Mouse (Mus musculus) midbrain, embryonic 11.5 days (tissue): ENCODE data around the gene Adgrl3. TPM values are rescaled to one million over a fixed set of nuclear protein-coding genes. Genes with fewer than 3 reads are reported as not detected.

Experiments
- ATAC-seq: fragments of 200-750 bp; cut with Nextera tagmentation; 2 replicates; pipeline ENCODE4 v1.8.0; 2017; ENCODE audit warnings: moderate TSS enrichment, moderate library complexity; ENCODE audit not compliant: low FRiP score
- DNase-seq: peaks from one replicate; pipeline ENCODE4 v3.0.0; 2015; ENCODE audit warnings: low spot score; ENCODE audit errors: missing footprints
- H3K27ac ChIP-seq: fragments of 300-500 bp; sonication (generic); 2 replicates; pipeline ENCODE4 v1.5.1; 2014; ENCODE audit warnings: low read depth, low read length
- H3K27me3 ChIP-seq: fragments of 300-500 bp; sonication (generic); 2 replicates; pipeline ENCODE4 v1.6.1; 2014; ENCODE audit warnings: mild to moderate bottlenecking, low read length, moderate library complexity, mixed read lengths; ENCODE audit not compliant: control insufficient read depth, insufficient read depth
- H3K36me3 ChIP-seq: fragments of 300-500 bp; sonication (generic); 2 replicates; pipeline ENCODE4 v1.6.1; 2014; ENCODE audit warnings: mild to moderate bottlenecking, low read length, moderate library complexity, mixed read lengths; ENCODE audit not compliant: control insufficient read depth, insufficient read depth
- H3K4me1 ChIP-seq: fragments of 300-500 bp; sonication (generic); 2 replicates; pipeline ENCODE4 v1.6.1; 2014; ENCODE audit warnings: low read length; ENCODE audit not compliant: control insufficient read depth, insufficient read depth
- H3K4me2 ChIP-seq: fragments of 300-500 bp; sonication (generic); 2 replicates; pipeline ENCODE4 v1.6.1; 2014; ENCODE audit warnings: mild to moderate bottlenecking, moderate library complexity
- H3K4me3 ChIP-seq: fragments of 300-500 bp; sonication (generic); 2 replicates; pipeline ENCODE4 v1.5.1; 2014; ENCODE audit warnings: low read depth, low read length
- H3K9ac ChIP-seq: fragments of 300-500 bp; sonication (generic); 2 replicates; pipeline ENCODE4 v1.6.1; 2014; ENCODE audit warnings: low read length
- H3K9me3 ChIP-seq: fragments of 300-500 bp; sonication (generic); 2 replicates; pipeline ENCODE4 v1.6.1; 2016; ENCODE audit warnings: low read length; ENCODE audit not compliant: control insufficient read depth
- WGBS: fragments of 180-500 bp; shearing (Covaris S2); extraction: QIAGEN DNeasy Blood & Tissue Kit; methylation state at CpG from one replicate; pipeline ENCODE4 v1.1.7; 2014; 5-methylcytosine and 5-hydroxymethylcytosine counted together
- polyA plus RNA-seq: library from polyadenylated mRNA; unstranded; fragments of >200 nt; fragmentation: Nextera tagmentation; extraction: Ambion mirVana; gene quantifications from 2 replicates; pipeline ENCODE4 v1.2.1, GENCODE M21; 2014

Gene Adgrl3
- polyA plus RNA-seq, 1 experiment from 2014 or later, result 18.9 TPM

DNA sequence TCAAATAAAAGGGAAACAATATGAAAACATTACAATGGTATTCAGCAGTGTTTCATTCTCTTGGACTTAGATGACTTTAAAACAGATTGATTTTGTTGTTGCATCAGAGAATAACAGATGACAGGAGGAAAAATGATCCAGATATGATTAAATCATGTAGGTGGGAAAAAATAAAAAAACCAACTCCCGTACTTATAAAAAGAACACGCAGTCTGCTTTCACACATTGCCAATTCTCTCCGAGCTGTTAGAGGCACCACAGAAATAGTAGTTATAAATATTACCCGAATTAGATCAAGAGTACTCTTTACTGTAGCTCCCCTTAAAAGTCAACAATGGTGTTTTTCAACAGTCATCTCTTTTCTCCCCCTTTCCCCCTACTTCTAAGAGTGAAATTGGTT lies 302.1 kb downstream of the Adgrl3 start:
- Histone ChIP-seq H3K27me3 (no peaks in the 10 kb centered on the region), H3K4me1 (no peaks in the 10 kb centered on the region), H3K4me2 (no peak overlapping the region), H3K27ac (no peak overlapping the region), H3K9me3 (no peaks in the 10 kb centered on the region), H3K9ac (no peak overlapping the region), H3K36me3 (no peaks in the 10 kb centered on the region), H3K4me3 (no peak overlapping the region)
- ATAC-seq, result no peak
- WGBS, result 94% methylated on average over 4 of the region's 4 CpGs
- no peak for DNase-seq

DNA sequence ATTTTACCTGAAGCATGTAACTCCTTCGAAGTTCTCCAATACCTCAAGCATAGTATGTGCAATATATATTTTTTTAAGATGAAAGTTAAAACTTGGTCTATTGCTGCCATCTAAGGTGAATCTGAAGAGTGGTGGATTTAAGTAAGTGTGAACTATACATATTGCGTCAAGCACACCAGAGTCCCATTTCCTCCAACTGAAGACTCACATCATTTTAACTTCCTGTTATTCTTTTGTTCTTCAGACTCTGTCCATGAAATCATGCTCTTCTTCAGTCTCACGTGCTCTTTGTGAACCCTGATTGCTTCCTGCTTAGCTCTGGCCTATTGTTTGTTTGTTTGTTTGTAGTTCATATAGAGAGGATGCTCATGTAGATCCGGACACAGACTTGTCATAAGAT lies 307.0 kb downstream of the Adgrl3 start:
- H3K4me3 ChIP-seq, result no peak overlapping the region
- H3K9ac ChIP-seq, result no peak overlapping the region
- DNase-seq (peak; percentile 44), ATAC-seq (no peak)
- no peaks in the 10 kb centered on the region for H3K9me3 ChIP-seq
- H3K36me3 ChIP-seq, result no peaks in the 10 kb centered on the region
- H3K27ac ChIP-seq, result no peak overlapping the region
- peaks cover 4% of the 10 kb centered on the region; the same call in 1 of the 2 replicates for H3K4me1 ChIP-seq
- no peaks in the 10 kb centered on the region for H3K27me3 ChIP-seq
- H3K4me2 ChIP-seq, result no peak overlapping the region
- 84% methylated on average over 4 of the region's 4 CpGs for WGBS

DNA sequence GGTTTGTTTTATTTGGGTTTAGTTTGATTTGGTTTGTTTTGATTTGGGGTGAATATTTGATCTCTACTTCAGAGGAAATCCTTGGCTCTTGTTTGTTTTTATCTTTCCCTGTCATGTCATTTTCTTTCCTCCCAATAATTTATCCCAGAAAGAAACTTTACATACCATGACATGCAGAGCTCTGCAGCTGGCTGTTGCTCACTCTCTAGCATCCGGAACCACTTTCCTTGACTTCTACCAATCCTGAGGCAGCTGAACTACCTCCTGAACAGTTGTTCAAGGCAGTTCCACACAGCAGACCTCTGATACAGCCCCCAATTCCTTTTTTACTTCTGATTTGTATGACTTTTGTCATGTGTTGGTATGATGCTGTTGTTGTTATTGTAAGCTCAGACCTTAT lies 307.5 kb downstream of the Adgrl3 start:
- ATAC-seq (no peak), DNase-seq (no peak)

DNA sequence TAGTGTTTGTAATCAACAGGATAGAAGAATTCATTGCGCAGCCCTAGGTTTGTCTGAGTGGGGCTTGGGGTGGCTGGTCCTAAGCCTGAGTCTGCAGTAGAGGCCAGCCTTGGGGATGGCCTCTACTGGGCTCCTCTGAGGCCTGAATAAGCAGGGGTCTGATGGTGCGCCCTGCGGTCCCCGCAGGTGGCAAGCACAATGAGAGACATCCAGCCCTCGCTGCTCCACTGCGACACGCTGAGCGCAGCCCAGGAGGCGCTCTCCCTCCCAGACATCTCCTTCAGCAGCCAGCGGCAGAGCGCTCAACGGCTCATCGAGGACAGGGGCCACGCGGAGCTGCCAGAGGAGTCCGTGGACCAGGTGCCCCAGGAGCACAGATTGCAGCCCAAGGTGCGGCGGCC lies 309.6 kb downstream of the Adgrl3 start:
- H3K27me3 ChIP-seq, result no peaks in the 10 kb centered on the region
- H3K4me1 ChIP-seq, result peaks cover 4% of the 10 kb centered on the region; the same call in 1 of the 2 replicates
- peak; percentile 77 for ATAC-seq
- H3K9me3 ChIP-seq, result no peaks in the 10 kb centered on the region
- H3K27ac ChIP-seq, result no peak overlapping the region
- peak overlapping the region; percentile 17; the same call in 1 of the 2 replicates for H3K4me2 ChIP-seq
- no peak overlapping the region for H3K9ac ChIP-seq
- H3K4me3 ChIP-seq, result no peak overlapping the region
- peak; percentile 80 for DNase-seq
- 10% methylated on average over 18 of the region's 18 CpGs for WGBS
- no peaks in the 10 kb centered on the region for H3K36me3 ChIP-seq

More for the DNA sequence above, 307.5 kb downstream of the Adgrl3 start:
- H3K4me2 ChIP-seq, result no peak overlapping the region
- no peaks in the 10 kb centered on the region for H3K27me3 ChIP-seq
- H3K4me3 ChIP-seq, result no peak overlapping the region
- no peaks in the 10 kb centered on the region for H3K9me3 ChIP-seq
- WGBS, result 86% methylated on average over 1 of the region's 1 CpGs
- H3K27ac ChIP-seq, result no peak overlapping the region
- no peak overlapping the region for H3K9ac ChIP-seq
- H3K4me1 ChIP-seq, result peaks cover 4% of the 10 kb centered on the region; the same call in 1 of the 2 replicates
- H3K36me3 ChIP-seq, result no peaks in the 10 kb centered on the region

DNA sequence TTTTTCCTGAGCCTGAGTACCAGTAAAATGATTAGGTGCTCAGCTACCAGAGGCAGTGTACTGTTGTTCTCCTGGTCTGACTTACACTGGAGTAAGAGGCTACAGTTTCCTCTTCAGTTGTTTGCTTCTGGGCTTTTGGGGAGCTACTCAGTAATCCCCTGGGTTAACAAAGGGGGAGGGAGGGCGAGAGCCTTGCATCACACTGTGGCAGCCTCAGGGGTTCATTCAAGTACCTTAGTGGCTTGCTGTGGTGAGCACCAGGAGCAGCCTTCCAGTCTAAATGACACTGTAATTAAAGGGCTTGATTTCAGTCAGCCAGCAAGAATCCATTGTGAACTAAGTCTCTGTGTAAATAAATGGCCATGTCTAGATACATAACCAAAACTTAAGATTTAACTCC lies 324.4 kb downstream of the Adgrl3 start:
- DNase-seq, result peak; percentile 84
- Histone ChIP-seq H3K27me3 (no peaks in the 10 kb centered on the region), H3K4me3 (no peak overlapping the region), H3K4me2 (no peak overlapping the region), H3K9ac (no peak overlapping the region), H3K27ac (no peak overlapping the region), H3K9me3 (no peaks in the 10 kb centered on the region), H3K36me3 (no peaks in the 10 kb centered on the region), H3K4me1 (peaks cover 6% of the 10 kb centered on the region)
- ATAC-seq, result peak; percentile 75; the same call in 1 of the 2 replicates
- WGBS, result 18% methylated on average over 1 of the region's 1 CpGs

DNA sequence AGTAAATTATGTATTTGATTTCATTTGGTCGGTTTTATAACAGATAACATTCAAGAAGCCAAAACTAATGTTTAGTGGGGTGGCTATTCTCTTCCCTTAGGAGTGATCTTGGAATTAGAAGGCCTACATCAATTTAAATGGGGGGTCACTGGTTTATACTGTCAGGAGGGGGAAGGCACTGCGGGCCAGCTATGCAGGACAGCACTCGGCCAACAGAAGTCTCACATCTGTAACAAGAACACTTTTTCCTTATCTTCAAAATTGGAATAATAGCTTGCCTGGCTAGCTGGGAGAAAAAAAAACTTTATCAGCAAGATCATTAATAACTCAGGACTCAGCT lies 325.1 kb downstream of the Adgrl3 start:
- DNase-seq, result peak; percentile 81
- no peak overlapping the region for H3K27ac ChIP-seq
- WGBS, result 52% methylated on average over 3 of the region's 3 CpGs
- peaks cover 6% of the 10 kb centered on the region for H3K4me1 ChIP-seq
- H3K36me3 ChIP-seq, result no peaks in the 10 kb centered on the region
- H3K4me3 ChIP-seq, result no peak overlapping the region
- ATAC-seq, result no peak
- H3K9me3 ChIP-seq, result no peaks in the 10 kb centered on the region
- no peak overlapping the region for H3K4me2 ChIP-seq
- H3K27me3 ChIP-seq, result no peaks in the 10 kb centered on the region
- H3K9ac ChIP-seq, result no peak overlapping the region

DNA sequence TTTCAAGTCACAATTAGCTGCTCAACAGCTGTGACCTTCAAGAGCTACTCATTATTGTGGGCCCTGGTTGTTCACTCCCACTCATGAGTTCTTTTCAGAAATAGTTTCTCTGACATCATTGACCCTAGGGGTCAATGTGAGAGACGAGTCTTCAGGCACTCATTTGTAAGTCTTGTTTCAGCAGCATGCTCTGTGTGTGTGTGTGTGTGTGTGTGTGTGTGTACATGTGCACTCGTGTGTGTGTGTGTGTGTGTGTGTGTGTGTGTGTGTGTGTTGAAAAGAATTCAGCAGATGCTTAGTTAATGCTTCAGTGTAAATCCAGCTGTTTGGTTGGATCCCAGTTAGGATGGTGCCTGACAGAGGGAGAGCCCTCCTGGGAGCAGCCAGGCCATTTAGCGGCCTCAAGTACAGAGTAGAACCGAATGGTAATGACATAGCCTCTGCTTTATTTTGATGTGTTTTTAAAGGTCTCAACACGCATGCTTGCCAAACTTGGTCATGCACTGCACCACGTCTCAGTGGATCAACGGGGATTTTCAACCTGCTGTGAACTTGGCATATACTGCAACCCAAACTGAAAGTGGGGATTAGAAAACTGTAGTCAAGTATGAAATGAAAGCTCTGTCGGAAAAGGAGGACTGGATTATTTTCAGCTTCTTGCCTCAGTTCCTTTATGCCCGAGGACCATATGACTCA lies 325.6 kb downstream of the Adgrl3 start:
- no peak overlapping the region for H3K4me2 ChIP-seq
- H3K4me1 ChIP-seq, result peaks cover 6% of the 10 kb centered on the region
- H3K27ac ChIP-seq, result no peak overlapping the region
- 41% methylated on average over 9 of the region's 9 CpGs for WGBS
- H3K9ac ChIP-seq, result no peak overlapping the region
- H3K4me3 ChIP-seq, result no peak overlapping the region
- DNase-seq, result peak; percentile 83
- no peaks in the 10 kb centered on the region for H3K36me3 ChIP-seq
- H3K27me3 ChIP-seq, result no peaks in the 10 kb centered on the region
- no peaks in the 10 kb centered on the region for H3K9me3 ChIP-seq
- peak; percentile 47 for ATAC-seq

DNA sequence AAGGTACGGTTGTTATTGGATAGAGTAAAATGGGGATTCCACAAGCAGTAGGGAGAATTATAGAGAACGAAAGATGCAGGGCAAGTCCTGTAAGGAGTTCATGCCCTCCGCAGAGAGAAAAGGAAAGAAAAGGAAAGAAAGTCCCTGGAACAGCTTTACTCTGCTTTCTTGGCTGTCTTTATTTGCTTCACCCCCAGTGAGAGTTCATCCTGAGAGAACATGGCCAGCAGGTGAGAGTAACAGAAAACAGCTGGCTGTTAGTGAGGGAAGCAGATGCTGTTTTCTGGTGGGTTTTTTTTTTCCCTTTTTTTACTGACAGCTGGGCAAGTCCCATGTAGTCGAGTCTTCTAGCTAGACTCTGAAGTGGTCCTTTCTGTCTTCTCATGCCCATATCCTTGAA lies 327.6 kb downstream of the Adgrl3 start:
- Histone ChIP-seq H3K4me3 (no peak overlapping the region), H3K4me2 (no peak overlapping the region), H3K9ac (no peak overlapping the region), H3K4me1 (peaks cover 6% of the 10 kb centered on the region), H3K9me3 (no peaks in the 10 kb centered on the region), H3K27ac (no peak overlapping the region), H3K36me3 (no peaks in the 10 kb centered on the region), H3K27me3 (no peaks in the 10 kb centered on the region)
- peak; percentile 66 for DNase-seq
- ATAC-seq, result no peak
- WGBS, result 51% methylated on average over 4 of the region's 4 CpGs

DNA sequence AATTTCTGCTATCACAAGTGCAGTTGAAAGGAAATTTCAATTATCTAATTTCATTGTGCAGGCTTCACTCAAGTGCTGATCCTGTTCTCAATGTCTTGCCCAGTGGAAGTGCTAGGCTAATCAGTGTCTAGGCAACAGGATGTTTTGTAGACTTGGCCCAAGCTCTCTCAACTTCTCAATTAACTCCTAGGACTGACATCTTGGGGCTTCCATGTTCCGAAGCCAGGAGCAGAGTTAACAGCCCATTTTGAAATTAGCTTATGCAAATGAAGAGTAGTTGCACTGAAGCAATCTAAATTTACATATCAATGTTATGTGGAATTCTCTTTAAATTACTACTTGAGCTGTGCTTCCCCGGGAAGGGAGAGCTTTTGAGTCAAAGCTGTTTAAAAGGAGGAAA lies 339.6 kb downstream of the Adgrl3 start:
- no peak for DNase-seq
- no peak overlapping the region for H3K4me3 ChIP-seq
- WGBS, result 32% methylated on average over 2 of the region's 2 CpGs
- no peak overlapping the region for H3K4me2 ChIP-seq
- no peaks in the 10 kb centered on the region for H3K27me3 ChIP-seq
- H3K4me1 ChIP-seq, result no peaks in the 10 kb centered on the region; the same call in 1 of the 2 replicates
- ATAC-seq, result 0 out of 2 replicates have a peak, but pooled peaks have one; percentile 24
- no peaks in the 10 kb centered on the region for H3K36me3 ChIP-seq
- no peak overlapping the region for H3K9ac ChIP-seq
- no peak overlapping the region for H3K27ac ChIP-seq
- no peaks in the 10 kb centered on the region for H3K9me3 ChIP-seq
